8 mouse cellular contexts compared by ENCODE assay signal in the genomic region with DNA sequence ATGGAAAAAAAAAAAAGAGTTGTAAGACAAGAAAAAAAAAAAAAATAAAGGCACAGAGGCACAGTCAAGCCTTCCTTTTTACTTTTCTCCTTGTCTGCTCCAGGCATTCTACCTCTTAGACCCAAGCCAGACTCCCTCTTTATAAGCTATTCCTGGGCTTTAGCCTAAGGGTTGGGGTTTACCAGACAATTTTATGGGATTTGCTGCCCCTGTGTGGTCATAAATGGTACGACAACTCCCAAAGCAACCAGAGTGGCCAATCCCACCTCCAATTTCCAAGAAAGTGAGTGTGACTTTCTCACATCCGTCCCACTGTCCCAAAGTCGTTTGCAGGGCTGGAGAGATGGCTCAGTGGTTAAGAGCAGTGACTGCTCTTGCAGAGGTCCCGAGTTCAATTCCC. TPM values are rescaled to one million over a fixed set of nuclear protein-coding genes. Genes with fewer than 3 reads are reported as not detected.
DNase-seq lines count a peak whose midpoint lies in the region; ATAC-seq and TF ChIP-seq lines count a peak whose summit lies in the region.

No protein-coding gene starts in this region.

- DNase-seq in liver: peak; percentile 63
- DNase-seq in adrenal gland, postnatal 36 days: peak; percentile 67 to 75
- DNase-seq in hindbrain, postnatal 0 days (ENCODE audit: low spot score): peak; percentile 92
- peak; percentile 88 for DNase-seq in limb, embryonic 11.5 days (ENCODE audit: low spot score)
- peak; percentile 63 for DNase-seq in retina, adult 2 months (ENCODE audit: low read depth, low spot score)
- DNase-seq in thymus, postnatal 25 days: peak; percentile 66

- no peak overlapping the region for H3K27ac ChIP-seq in liver, embryonic 12.5 days
- no peak overlapping the region for H3K27ac ChIP-seq in hindbrain, postnatal 0 days
- H3K27ac ChIP-seq in limb, embryonic 11.5 days (replicated peaks; ENCODE audit: low read depth, low read length): no peak overlapping the region

- H3K9ac ChIP-seq in liver, embryonic 12.5 days: no peak overlapping the region
- no peak overlapping the region for H3K9ac ChIP-seq in hindbrain, postnatal 0 days (replicated peaks; ENCODE audit: low read length)
- no peak overlapping the region for H3K9ac ChIP-seq in limb, embryonic 11.5 days (ENCODE audit: low read length)

- ATAC-seq in liver, embryonic 12.5 days: no peak
- peak; percentile 80 for ATAC-seq in erythroid progenitor cell, adult 5-6 weeks (replicated peaks; ENCODE audit: low FRiP score, poor library complexity, severe bottlenecking)
- peak; percentile 37; the same call in 1 of the 2 replicates for ATAC-seq in hindbrain, postnatal 0 days
- ATAC-seq in limb, embryonic 11.5 days (ENCODE audit: insufficient number of reproducible peaks, low FRiP score, low TSS enrichment, low read depth): 0 out of 2 replicates have a peak, but pooled peaks have one; percentile 51

- peak; percentile 80 for TF ChIP-seq CTCF in hindbrain, postnatal 0 days (IDR thresholded peaks at IDR 0.05; ENCODE audit: low read depth)

- no peaks in the 10 kb centered on the region for H3K9me3 ChIP-seq in liver, embryonic 12.5 days (replicated peaks)
- no peaks in the 10 kb centered on the region for H3K9me3 ChIP-seq in hindbrain, postnatal 0 days (ENCODE audit: low read length)
- H3K9me3 ChIP-seq in limb, embryonic 11.5 days (ENCODE audit: control insufficient read depth, low read length): no peaks in the 10 kb centered on the region

- peaks cover 66% of the 10 kb centered on the region for H3K27me3 ChIP-seq in liver, embryonic 12.5 days (replicated peaks)
- no peaks in the 10 kb centered on the region for H3K27me3 ChIP-seq in hindbrain, postnatal 0 days (ENCODE audit: insufficient read depth, low read length)
- peaks cover 20% of the 10 kb centered on the region for H3K27me3 ChIP-seq in limb, embryonic 11.5 days (ENCODE audit: control insufficient read depth, insufficient read depth, low read length)

- under 1% methylated on average over 4 of the region's 4 CpGs for WGBS in liver, embryonic 12.5 days (ENCODE audit: insufficient replicate concordance)
- WGBS in hindbrain, postnatal 0 days: 0% methylated on average over 4 of the region's 4 CpGs
- WGBS in limb, embryonic 11.5 days: under 1% methylated on average over 4 of the region's 4 CpGs

- H3K36me3 ChIP-seq in liver, embryonic 12.5 days: no peaks in the 10 kb centered on the region
- no peaks in the 10 kb centered on the region; the same call in 1 of the 2 replicates for H3K36me3 ChIP-seq in hindbrain, postnatal 0 days (ENCODE audit: insufficient read depth, low read length)
- H3K36me3 ChIP-seq in limb, embryonic 11.5 days (ENCODE audit: control insufficient read depth, insufficient read depth, low read length): no peaks in the 10 kb centered on the region

- H3K4me3 ChIP-seq in liver, embryonic 12.5 days: no peak overlapping the region
- no peak overlapping the region for H3K4me3 ChIP-seq in hindbrain, postnatal 0 days (ENCODE audit: low read length)
- H3K4me3 ChIP-seq in limb, embryonic 11.5 days (ENCODE audit: low read depth, low read length): no peak overlapping the region

- 0 out of 2 replicates have a peak, but pooled peaks cover 4% of the 10 kb centered on the region for H3K4me1 ChIP-seq in liver, embryonic 12.5 days
- H3K4me1 ChIP-seq in hindbrain, postnatal 0 days (ENCODE audit: insufficient read depth, low read length): peaks cover 19% of the 10 kb centered on the region
- H3K4me1 ChIP-seq in limb, embryonic 11.5 days (ENCODE audit: control insufficient read depth, insufficient read depth, low read length): peaks cover 11% of the 10 kb centered on the region; the same call in 1 of the 2 replicates

- no peak overlapping the region for H3K4me2 ChIP-seq in liver, embryonic 12.5 days
- H3K4me2 ChIP-seq in hindbrain, postnatal 0 days (ENCODE audit: low read depth, low read length): no peak overlapping the region
- no peak overlapping the region for H3K4me2 ChIP-seq in limb, embryonic 11.5 days (ENCODE audit: low read depth, severe bottlenecking)

RNA-seq across cellular contexts. Expression of a gene that starts 15.4 kb away (rescaled TPM):
- 13.6 and 13.8 TPM in 2 replicates for polyA plus RNA-seq in liver, embryonic 12.5 days (2016; fragmentation: Nextera tagmentation; extraction: Ambion mirVana)
- total RNA-seq in adrenal gland, postnatal 36 days (2021): 10 to 100 TPM; 46.6 to 50.8 TPM
- total RNA-seq in erythroid progenitor cell, adult 5-6 weeks (2015; ENCODE audit: low replicate concordance): 45.7 and 92.3 TPM in 2 replicates
- 27.2 and 39.9 TPM in 2 replicates for total RNA-seq in erythroid progenitor cell, adult 5-6 weeks (2017; ENCODE audit: low replicate concordance)
- 31.9 and 34.9 TPM in 2 replicates for total RNA-seq in hindbrain, postnatal 0 days (2014; rRNA removed)
- 8.3 and 8.7 TPM in 2 replicates for polyA plus RNA-seq in hindbrain, postnatal 0 days (2015; fragmentation: Nextera tagmentation; extraction: Ambion mirVana)
- polyA plus RNA-seq in limb, embryonic 11.5 days (2014; fragmentation: Nextera tagmentation; extraction: Ambion mirVana): 19.6 and 21.1 TPM in 2 replicates

RNA-seq across cellular contexts. Expression of a gene that starts 36.5 kb away (rescaled TPM):
- polyA plus RNA-seq in liver, embryonic 12.5 days (2016; fragmentation: Nextera tagmentation; extraction: Ambion mirVana): 0.05 TPM in 1 of 2 replicates, not detected in the other
- 1 to 10 TPM; 1.7 to 1.9 TPM for total RNA-seq in adrenal gland, postnatal 36 days (2021)
- total RNA-seq in erythroid progenitor cell, adult 5-6 weeks (2015; ENCODE audit: low replicate concordance): not detected in 2 replicates
- not detected in 2 replicates for total RNA-seq in erythroid progenitor cell, adult 5-6 weeks (2017; ENCODE audit: low replicate concordance)
- total RNA-seq in hindbrain, postnatal 0 days (2014; rRNA removed): 175 and 177 TPM in 2 replicates
- polyA plus RNA-seq in hindbrain, postnatal 0 days (2015; fragmentation: Nextera tagmentation; extraction: Ambion mirVana): 113 and 127 TPM in 2 replicates
- 0.10 and 0.23 TPM in 2 replicates for polyA plus RNA-seq in limb, embryonic 11.5 days (2014; fragmentation: Nextera tagmentation; extraction: Ambion mirVana)

Comparison
In these comparisons a context has a peak if more than half of its experiments do, and no peak if none do; other contexts are left out.
1. RNA of a gene that starts 36.5 kb away (total RNA-seq): 175 to 177 TPM in hindbrain, postnatal 0 days; 1.7 to 1.9 TPM in adrenal gland, postnatal 36 days and not detected in erythroid progenitor cell, adult 5-6 weeks; every median in the first group is over 10 times any median in the second.
2. Peak in every context shown above with its lines, with median percentiles within 50 percentile points of each other: DNase-seq.